Mouse (Mus musculus) heart, adult 2 months (tissue): ENCODE measurements around the gene Rgp1. TPM values are rescaled to one million over a fixed set of nuclear protein-coding genes. Genes with fewer than 3 reads are reported as not detected.
A peak's percentile ranks its signal among the peaks of the same experiment; 100 is the strongest.

ENCODE experiments used
- DNase-seq, 2 experiments: peaks; one replicate each; pipeline ENCODE4 v3.0.0; 2021
- H3K27ac ChIP-seq: fragments of 200-600 bp; 2 replicates; pipeline ENCODE4 v1.8.1; 2022
- H3K27me3 ChIP-seq: fragments of 200-500 bp; 2 replicates; pipeline ENCODE4 v1.6.1; 2012; ENCODE audit warnings: mild to moderate bottlenecking, low read length, inconsistent platforms, mixed read lengths; ENCODE audit not compliant: control insufficient read depth, insufficient read depth
- H3K36me3 ChIP-seq: fragments of 200-500 bp; 2 replicates; pipeline ENCODE4 v1.6.1; 2012; ENCODE audit warnings: low read length, inconsistent platforms; ENCODE audit not compliant: control insufficient read depth, insufficient read depth
- H3K4me1 ChIP-seq: fragments of 200-500 bp; 2 replicates; pipeline ENCODE4 v1.6.1; 2011; ENCODE audit warnings: low read length; ENCODE audit not compliant: control insufficient read depth, insufficient read depth
- H3K4me3 ChIP-seq: fragments of 200-600 bp; 2 replicates; pipeline ENCODE4 v1.8.1; 2022
- H3K79me2 ChIP-seq: fragments of 200-500 bp; replicated peaks from 2 replicates; pipeline ENCODE4 v1.6.1; 2012; ENCODE audit warnings: mild to moderate bottlenecking, inconsistent platforms, low read length, moderate library complexity, mixed read lengths; ENCODE audit not compliant: control insufficient read depth, insufficient read depth
- H3K9ac ChIP-seq: fragments of 200-500 bp; 2 replicates; pipeline ENCODE4 v1.6.1; 2012; ENCODE audit warnings: low read depth, mild to moderate bottlenecking, control low read depth, inconsistent platforms, low read length, mixed read lengths
- CTCF ChIP-seq: fragments of 200-600 bp; IDR thresholded peaks from 2 replicates; pipeline ENCODE4 v1.8.1; 2022; ENCODE audit warnings: antibody characterized with exemption, mild to moderate bottlenecking, moderate library complexity
- EP300 ChIP-seq: fragments of 200-500 bp; IDR thresholded peaks from 2 replicates; pipeline ENCODE4 v1.6.1; 2011; ENCODE audit warnings: low read depth, low read length, control low read depth; ENCODE audit not compliant: insufficient read depth
- POLR2A ChIP-seq: fragments of 200-500 bp; IDR thresholded peaks from 2 replicates; pipeline ENCODE4 v1.6.1; 2011; ENCODE audit warnings: mild to moderate bottlenecking, low read depth, low read length, control low read depth; ENCODE audit not compliant: insufficient read depth
- WGBS: fragments of 180-500 bp; shearing (Covaris S2); methylation state at CpG from one replicate; pipeline ENCODE4 v1.1.7; 2018; 5-methylcytosine and 5-hydroxymethylcytosine counted together
- intact Hi-C: fragments of 180-260 bp; cut with DNase I; formaldehyde crosslinking; loops from one replicate; pipeline ENCODE4 v1.15.1; 2025
- microRNA-seq, 2 experiments: library from miRNA; unstranded; fragments of <30 nt; microRNA quantifications; one replicate each; pipeline ENCODE4 v1.2.0; 2021
- polyA plus RNA-seq: library from polyadenylated mRNA; depleted of rRNA; stranded (reverse); fragments of >200 nt; gene quantifications from 2 replicates; pipeline ENCODE4 v1.2.3, GENCODE M21; 2012; rRNA removed
- total RNA-seq, 2 experiments: library from RNA; stranded (reverse); gene quantifications; 2 replicates each; pipeline ENCODE4 v1.2.3; 2021

The Rgp1 gene
- total and polyA plus RNA-seq, 3 experiments = 29.4 to 38.1 (median 31.7) TPM

DNA sequence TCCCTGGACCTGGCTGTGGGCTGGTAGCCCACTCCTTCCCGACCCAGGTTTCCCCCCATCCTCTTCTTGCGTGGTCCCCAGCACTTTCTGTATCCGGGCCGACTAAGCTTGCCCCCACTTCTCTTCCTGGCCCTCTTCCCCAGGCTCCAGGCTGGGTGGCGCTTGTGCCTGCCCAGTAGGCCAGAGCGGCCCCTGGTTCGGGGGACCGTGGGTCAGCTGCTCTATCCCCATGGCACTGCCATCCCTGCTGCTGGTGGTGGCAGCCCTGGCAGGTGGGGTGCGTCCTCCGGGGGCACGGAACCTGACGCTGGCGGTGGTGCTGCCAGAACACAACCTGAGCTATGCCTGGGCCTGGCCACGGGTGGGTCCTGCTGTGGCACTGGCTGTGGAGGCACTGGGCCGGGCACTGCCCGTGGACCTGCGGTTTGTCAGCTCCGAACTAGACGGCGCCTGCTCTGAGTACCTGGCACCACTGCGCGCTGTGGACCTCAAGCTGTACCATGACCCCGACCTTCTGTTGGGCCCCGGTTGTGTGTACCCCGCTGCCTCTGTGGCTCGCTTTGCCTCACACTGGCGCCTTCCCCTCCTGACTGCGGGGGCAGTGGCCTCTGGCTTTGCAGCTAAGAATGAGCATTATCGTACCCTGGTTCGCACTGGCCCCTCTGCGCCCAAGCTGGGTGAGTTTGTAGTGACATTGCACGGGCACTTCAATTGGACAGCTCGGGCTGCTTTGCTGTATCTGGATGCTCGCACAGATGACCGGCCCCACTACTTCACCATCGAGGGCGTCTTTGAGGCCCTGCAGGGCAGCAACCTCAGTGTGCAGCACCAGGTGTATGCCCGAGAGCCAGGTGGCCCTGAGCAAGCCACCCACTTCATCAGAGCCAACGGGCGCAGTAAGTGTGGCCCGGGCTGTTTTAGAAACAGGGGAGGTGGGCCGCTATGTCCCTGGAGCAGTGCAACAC, 53.7 kb downstream of the Rgp1 start:
- H3K4me1 ChIP-seq = peaks cover 13% of the 10 kb centered on the region
- H3K36me3 ChIP-seq = peaks cover 3% of the 10 kb centered on the region; the same call in 1 of the 2 replicates
- 57% methylated on average over 40 of the region's 42 CpGs for WGBS
- intact Hi-C loops = loop anchor here (2.0 to 10.0 kb wide), 4 partner anchors 25 to 233 kb away; partner anchors contain the start of genes Fam221b, Hint2 and Tmem8b
- no peaks in the 10 kb centered on the region for H3K27me3 ChIP-seq
- peaks cover 5% of the 10 kb centered on the region; the same call in 1 of the 2 replicates for H3K79me2 ChIP-seq
- H3K4me3 ChIP-seq = peak overlapping the region; percentile 80
- DNase-seq = peak; percentile 35 to 56
- peak overlapping the region; percentile 95 for H3K27ac ChIP-seq
- peak overlapping the region; percentile 95 for H3K9ac ChIP-seq
- TF ChIP-seq CTCF = no peak
- no peak for TF ChIP-seq POLR2A
- no peak for TF ChIP-seq EP300

DNA sequence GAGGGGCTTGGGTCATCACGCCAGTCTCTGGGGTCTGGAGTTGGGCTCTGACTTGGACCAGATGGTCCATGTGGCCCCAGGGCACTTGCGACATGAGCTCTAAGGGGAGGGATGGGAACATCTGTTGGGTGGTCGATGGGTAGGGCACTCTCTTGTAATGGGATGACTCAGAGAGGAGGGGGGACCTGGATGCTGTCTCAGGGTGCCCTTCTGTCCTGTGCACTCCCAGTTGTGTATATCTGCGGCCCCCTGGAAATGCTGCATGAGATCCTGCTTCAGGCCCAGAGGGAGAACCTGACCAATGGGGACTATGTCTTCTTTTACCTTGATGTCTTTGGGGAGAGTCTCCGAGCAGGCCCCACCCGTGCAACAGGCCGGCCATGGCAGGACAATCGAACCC, 54.8 kb downstream of the Rgp1 start:
- no peaks in the 10 kb centered on the region for H3K27me3 ChIP-seq
- TF ChIP-seq CTCF (no peak), POLR2A (no peak), EP300 (no peak)
- peaks cover 13% of the 10 kb centered on the region for H3K4me1 ChIP-seq
- DNase-seq = peak in 1 of 2 experiments; percentile 17
- no peak overlapping the region for H3K9ac ChIP-seq
- H3K4me3 ChIP-seq = no peak overlapping the region
- 88% methylated on average over 8 of the region's 8 CpGs for WGBS
- H3K36me3 ChIP-seq = peaks cover 3% of the 10 kb centered on the region; the same call in 1 of the 2 replicates
- intact Hi-C loops = loop anchor here (10.0 kb wide), 1 partner anchor 232 kb away; no protein-coding TSS in a partner anchor
- H3K27ac ChIP-seq = no peak overlapping the region
- peaks cover 5% of the 10 kb centered on the region; the same call in 1 of the 2 replicates for H3K79me2 ChIP-seq

DNA sequence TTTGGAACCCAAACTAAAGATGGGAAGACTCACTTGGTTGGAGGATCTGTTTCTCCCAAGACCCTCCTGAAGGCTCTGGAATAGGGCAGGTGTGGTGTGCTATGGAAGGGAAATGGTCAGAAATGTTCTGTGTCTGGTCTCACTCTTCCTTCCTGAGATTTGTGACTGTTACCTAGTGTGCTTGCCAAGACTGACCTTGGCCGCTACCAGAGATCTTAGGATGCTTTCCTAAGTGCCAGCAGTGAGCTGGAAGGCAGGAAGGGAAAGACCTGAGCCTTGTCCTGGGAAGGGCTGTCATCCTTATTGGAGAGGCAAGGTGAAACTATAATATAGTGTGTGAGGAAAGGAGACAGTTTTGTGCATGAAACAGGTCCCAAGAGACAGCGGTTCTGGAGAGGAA, 55.2 kb downstream of the Rgp1 start:
- no peaks in the 10 kb centered on the region for H3K27me3 ChIP-seq
- H3K4me3 ChIP-seq = no peak overlapping the region
- no peak overlapping the region for H3K27ac ChIP-seq
- TF ChIP-seq POLR2A (no peak), EP300 (no peak), CTCF (no peak)
- no peak for DNase-seq
- H3K9ac ChIP-seq = no peak overlapping the region
- 74% methylated on average over 2 of the region's 2 CpGs for WGBS
- peaks cover 3% of the 10 kb centered on the region; the same call in 1 of the 2 replicates for H3K36me3 ChIP-seq
- peaks cover 13% of the 10 kb centered on the region for H3K4me1 ChIP-seq
- H3K79me2 ChIP-seq = peaks cover 5% of the 10 kb centered on the region; the same call in 1 of the 2 replicates
- intact Hi-C loops = loop anchor here (10.0 kb wide), 1 partner anchor 231 kb away; no protein-coding TSS in a partner anchor

DNA sequence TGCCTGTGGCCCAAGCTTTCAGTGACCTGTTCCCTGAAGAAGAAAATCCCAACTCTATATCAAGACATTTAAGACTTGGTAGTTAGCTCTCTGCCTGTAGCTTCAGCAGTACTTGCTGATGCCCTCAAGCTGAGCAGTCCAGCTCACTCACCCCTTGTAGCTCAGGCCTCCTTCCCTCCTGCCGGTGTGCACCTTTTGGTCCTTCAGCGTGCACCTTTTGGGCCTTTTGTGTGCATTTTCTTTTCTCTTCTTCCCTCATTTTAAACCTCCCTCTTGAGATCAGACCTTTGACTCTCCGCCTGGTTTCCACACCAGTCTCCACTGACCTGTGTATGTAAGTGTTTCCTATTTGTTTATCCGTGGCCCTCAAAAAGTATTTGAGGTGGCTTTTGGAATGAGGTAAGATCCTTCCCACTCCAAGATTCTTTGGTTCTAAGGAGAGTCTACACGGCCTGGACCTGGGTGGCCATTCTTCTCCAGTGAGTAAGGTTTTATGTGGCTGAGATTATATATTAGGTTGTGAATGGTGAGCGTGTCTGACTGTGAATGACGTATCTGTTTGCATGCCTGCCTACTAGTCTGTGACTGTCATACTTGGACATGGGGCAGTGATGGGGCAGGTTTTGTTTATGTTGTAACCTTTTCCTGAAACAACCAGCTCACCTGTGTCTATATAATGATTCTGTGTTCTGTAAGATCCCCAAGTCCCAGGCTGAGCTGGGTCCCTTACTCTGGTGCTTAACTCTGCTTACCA, 56.3 kb downstream of the Rgp1 start:
- intact Hi-C loops = loop anchor here (10.0 kb wide), 1 partner anchor 230 kb away; no protein-coding TSS in a partner anchor
- Histone ChIP-seq H3K79me2 (peaks cover 5% of the 10 kb centered on the region; the same call in 1 of the 2 replicates), H3K9ac (no peak overlapping the region), H3K27ac (no peak overlapping the region), H3K4me3 (no peak overlapping the region), H3K36me3 (peaks cover 3% of the 10 kb centered on the region; the same call in 1 of the 2 replicates), H3K27me3 (no peaks in the 10 kb centered on the region), H3K4me1 (peaks cover 13% of the 10 kb centered on the region)
- 86% methylated on average over 7 of the region's 7 CpGs for WGBS
- DNase-seq = peak in 1 of 2 experiments; percentile 12
- TF ChIP-seq EP300 (no peak), POLR2A (no peak), CTCF (no peak)

DNA sequence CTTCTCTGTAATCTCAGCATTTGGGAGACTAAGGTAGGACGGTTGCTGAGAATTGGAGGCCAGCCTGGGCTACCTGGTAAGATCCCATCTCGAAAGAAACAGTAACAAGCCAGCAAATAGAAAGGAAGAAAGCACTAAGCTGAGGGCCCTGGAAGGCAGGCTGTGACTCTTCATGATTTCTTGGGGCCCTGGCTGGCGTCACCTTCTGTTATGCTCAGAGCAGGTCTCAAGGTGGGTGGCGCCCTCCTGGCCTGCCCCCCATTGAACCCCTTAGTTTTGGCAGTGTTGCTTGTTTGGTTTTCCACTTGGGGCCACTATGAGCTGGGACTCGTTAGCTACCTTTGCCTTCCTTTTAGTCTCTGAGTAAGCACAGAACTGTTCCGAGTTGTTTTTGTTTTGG, 58.2 kb downstream of the Rgp1 start:
- peaks cover 5% of the 10 kb centered on the region; the same call in 1 of the 2 replicates for H3K79me2 ChIP-seq
- H3K4me3 ChIP-seq = no peak overlapping the region
- 86% methylated on average over 6 of the region's 6 CpGs for WGBS
- no peak for TF ChIP-seq EP300
- no peak for TF ChIP-seq CTCF
- TF ChIP-seq POLR2A = no peak
- no peak overlapping the region for H3K27ac ChIP-seq
- no peaks in the 10 kb centered on the region for H3K36me3 ChIP-seq
- no peak overlapping the region for H3K9ac ChIP-seq
- H3K4me1 ChIP-seq = peaks cover 8% of the 10 kb centered on the region; the same call in 1 of the 2 replicates
- H3K27me3 ChIP-seq = no peaks in the 10 kb centered on the region
- intact Hi-C loops = loop anchor here (10.0 kb wide), 1 partner anchor 228 kb away; no protein-coding TSS in a partner anchor
- DNase-seq = peak in 1 of 2 experiments; percentile 14

Small RNAs within 50 kb of the gene (microRNA-seq; reads per million reads assigned to microRNA genes)
- 0 to 0.56 reads per million in 2 experiments for gene Gm25262

Other genes with a start within 250 kb of the Rgp1 start
- gene Rusc2, start 196.7 kb upstream of the Rgp1 start, total RNA-seq = 10 to 100 TPM; 43.5 to 45.3 TPM
- 27.2 and 27.5 TPM in 2 replicates for gene Rusc2, start 196.7 kb upstream of the Rgp1 start, polyA plus RNA-seq
- gene Fam166b, start 149.6 kb upstream of the Rgp1 start, total RNA-seq = not detected
- gene Fam166b, start 149.6 kb upstream of the Rgp1 start, polyA plus RNA-seq = 1.4 TPM in 1 of 2 replicates, not detected in the other
- gene Tesk1, start 136.8 kb upstream of the Rgp1 start, total RNA-seq = 10 to 100 TPM; 36.6 to 37.5 TPM
- 51.5 and 52.6 TPM in 2 replicates for gene Tesk1, start 136.8 kb upstream of the Rgp1 start, polyA plus RNA-seq
- 1 to 10 TPM in 1 of 2 experiments, under 1 TPM in 1; 0.97 to 1.0 TPM for gene Cd72, start 124.1 kb upstream of the Rgp1 start, total RNA-seq
- gene Cd72, start 124.1 kb upstream of the Rgp1 start, polyA plus RNA-seq = 1.8 and 4.8 TPM in 2 replicates
- under 1 TPM in 1 of 2 experiments, not detected in 1; 0.31 TPM for gene Sit1, start 95.0 kb upstream of the Rgp1 start, total RNA-seq
- not detected in 2 replicates for gene Sit1, start 95.0 kb upstream of the Rgp1 start, polyA plus RNA-seq
- 10 to 100 TPM; 29.8 to 33.8 TPM for gene Ccdc107, start 85.8 kb upstream of the Rgp1 start, total RNA-seq
- gene Ccdc107, start 85.8 kb upstream of the Rgp1 start, polyA plus RNA-seq = 50.8 and 67.9 TPM in 2 replicates
- gene Arhgef39, start 79.0 kb upstream of the Rgp1 start, total RNA-seq = under 1 TPM; 0.30 to 0.31 TPM
- 1.6 and 1.7 TPM in 2 replicates for gene Arhgef39, start 79.0 kb upstream of the Rgp1 start, polyA plus RNA-seq
- gene Car9, start 71.7 kb upstream of the Rgp1 start, total RNA-seq = under 1 TPM; 0.11 to 0.34 TPM
- gene Car9, start 71.7 kb upstream of the Rgp1 start, polyA plus RNA-seq = 0.32 and 0.55 TPM in 2 replicates
- 10 to 100 TPM; 35.4 to 41.2 TPM for gene Tpm2, start 55.0 kb upstream of the Rgp1 start, total RNA-seq
- 41.8 and 44.9 TPM in 2 replicates for gene Tpm2, start 55.0 kb upstream of the Rgp1 start, polyA plus RNA-seq
- 10 to 100 TPM; 44.0 to 46.5 TPM for gene Creb3, start 16.4 kb upstream of the Rgp1 start, total RNA-seq
- gene Creb3, start 16.4 kb upstream of the Rgp1 start, polyA plus RNA-seq = 29.8 and 36.8 TPM in 2 replicates
- 100 to 1,000 TPM; 105 to 109 TPM for gene Tln1, start 16.0 kb upstream of the Rgp1 start, total RNA-seq
- gene Tln1, start 16.0 kb upstream of the Rgp1 start, polyA plus RNA-seq = 53.1 and 67.0 TPM in 2 replicates
- gene Gba2, start 158 bp downstream of the Rgp1 start, total RNA-seq = 10 to 100 TPM; 11.5 to 13.2 TPM
- gene Gba2, start 158 bp downstream of the Rgp1 start, polyA plus RNA-seq = 18.2 and 27.4 TPM in 2 replicates
- gene Msmp, start 5.8 kb downstream of the Rgp1 start, total RNA-seq = under 1 TPM; 0.52 to 0.57 TPM
- 0.62 and 0.67 TPM in 2 replicates for gene Msmp, start 5.8 kb downstream of the Rgp1 start, polyA plus RNA-seq
- gene Npr2, start 53.2 kb downstream of the Rgp1 start, total RNA-seq = 10 to 100 TPM; 35.9 to 43.4 TPM
- gene Npr2, start 53.2 kb downstream of the Rgp1 start, polyA plus RNA-seq = 57.0 and 63.0 TPM in 2 replicates
- gene Spag8, start 74.9 kb downstream of the Rgp1 start, total RNA-seq = under 1 TPM in 1 of 2 experiments, not detected in 1; 0.29 TPM
- gene Spag8, start 74.9 kb downstream of the Rgp1 start, polyA plus RNA-seq = 0.44 and 2.0 TPM in 2 replicates
- gene Hint2, start 77.8 kb downstream of the Rgp1 start, total RNA-seq = 100 to 1,000 TPM; 143 to 155 TPM
- gene Hint2, start 77.8 kb downstream of the Rgp1 start, polyA plus RNA-seq = 165 and 201 TPM in 2 replicates
- 10 to 100 TPM; 17.9 to 18.2 TPM for gene Tmem8b, start 90.3 kb downstream of the Rgp1 start, total RNA-seq
- gene Tmem8b, start 90.3 kb downstream of the Rgp1 start, polyA plus RNA-seq = 21.1 and 22.2 TPM in 2 replicates
- under 1 TPM; 0.16 to 0.43 TPM for gene Fam221b, start 90.4 kb downstream of the Rgp1 start, total RNA-seq
- 0.18 and 0.35 TPM in 2 replicates for gene Fam221b, start 90.4 kb downstream of the Rgp1 start, polyA plus RNA-seq
- gene Olfr70, start 122.1 kb downstream of the Rgp1 start, total RNA-seq = not detected
- gene Olfr70, start 122.1 kb downstream of the Rgp1 start, polyA plus RNA-seq = not detected in 2 replicates
- not detected for gene Olfr71, start 131.5 kb downstream of the Rgp1 start, total RNA-seq
- gene Olfr71, start 131.5 kb downstream of the Rgp1 start, polyA plus RNA-seq = not detected in 2 replicates
- 1 to 10 TPM; 4.0 to 4.7 TPM for gene Hrct1, start 148.5 kb downstream of the Rgp1 start, total RNA-seq
- gene Hrct1, start 148.5 kb downstream of the Rgp1 start, polyA plus RNA-seq = 8.8 and 10.7 TPM in 2 replicates
- gene Spaar, start 151.3 kb downstream of the Rgp1 start, total RNA-seq = 1 to 10 TPM; 4.4 to 4.8 TPM
- 5.2 and 7.8 TPM in 2 replicates for gene Spaar, start 151.3 kb downstream of the Rgp1 start, polyA plus RNA-seq
- gene Olfr159, start 192.3 kb downstream of the Rgp1 start, total RNA-seq = not detected
- not detected in 2 replicates for gene Olfr159, start 192.3 kb downstream of the Rgp1 start, polyA plus RNA-seq
- gene Olfr156, start 245.2 kb downstream of the Rgp1 start, total RNA-seq = not detected
- not detected in 2 replicates for gene Olfr156, start 245.2 kb downstream of the Rgp1 start, polyA plus RNA-seq